Mouse (Mus musculus) CH12.LX (cell line): ENCODE results near the gene Sec14l1. TPM values are rescaled to one million over a fixed set of nuclear protein-coding genes. Genes with fewer than 3 reads are reported as not detected.
"Not testable (repeated sequence)": the region's sequence is repeated elsewhere in the genome, so short reads cannot be mapped to it uniquely, and the experiment has no call there.

Experiments used
- DNase-seq: peaks from one replicate; pipeline ENCODE4 v3.0.0-alpha.2; 2013; ENCODE audit errors: extremely low read depth
- H3K27ac ChIP-seq: 2 replicates; pipeline ENCODE4 v1.5.1; 2012; ENCODE audit warnings: low read depth, mild to moderate bottlenecking, control low read depth, moderate library complexity; ENCODE audit not compliant: insufficient read depth
- H3K27me3 ChIP-seq: replicated peaks from 2 replicates; pipeline ENCODE3; 2012; ENCODE audit warnings: inconsistent platforms
- H3K36me3 ChIP-seq, 2 experiments: replicated peaks in 1 of 2; 2 replicates each; pipeline versions ENCODE3 to v1.6.1; 2012; ENCODE audit warnings: inconsistent platforms in 1 of 2, low read length in 1 of 2, mild to moderate bottlenecking in 1 of 2, mixed read lengths in 1 of 2, moderate library complexity in 1 of 2; ENCODE audit not compliant: control insufficient read depth in 1 of 2, insufficient read depth in 1 of 2
- H3K4me1 ChIP-seq, 2 experiments: 2 replicates each; pipeline ENCODE4 v1.6.1; 2012; ENCODE audit warnings: inconsistent platforms in 1 of 2, moderate library complexity in 1 of 2; ENCODE audit not compliant: insufficient read depth in 2 of 2, control insufficient read depth in 1 of 2
- H3K4me2 ChIP-seq: 2 replicates; pipeline ENCODE4 v1.6.1; 2012; ENCODE audit warnings: low read depth, mild to moderate bottlenecking, control low read depth; ENCODE audit not compliant: poor library complexity, insufficient read depth, severe bottlenecking
- H3K4me3 ChIP-seq, 3 experiments: fragments of 150-350 bp in 1 of 3; sonication (generic) in 1 of 3; replicated peaks in 1 of 3; 2 replicates each; pipeline versions ENCODE3 to v1.5.1; 2011 to 2012; ENCODE audit warnings: low read depth in 2 of 3, low read length in 2 of 3, mild to moderate bottlenecking in 2 of 3, moderate library complexity in 2 of 3, control low read depth in 1 of 3, improper control_type of control experiment in 1 of 3, inconsistent platforms in 1 of 3, mixed read lengths in 1 of 3; ENCODE audit not compliant: poor library complexity in 1 of 3
- H3K79me2 ChIP-seq: replicated peaks from 2 replicates; pipeline ENCODE4 v1.6.1; 2012; ENCODE audit warnings: mild to moderate bottlenecking, moderate library complexity; ENCODE audit not compliant: control insufficient read depth, poor library complexity, insufficient read depth, severe bottlenecking; ENCODE audit errors: extremely low read depth
- H3K9ac ChIP-seq: 2 replicates; pipeline ENCODE4 v1.6.1; 2012; ENCODE audit warnings: low read depth, mild to moderate bottlenecking, control low read depth, moderate library complexity; ENCODE audit not compliant: insufficient read depth
- H3K9me3 ChIP-seq: replicated peaks from 2 replicates; pipeline ENCODE3; 2012; ENCODE audit warnings: low read length, inconsistent platforms, mixed read lengths
- CHD2 ChIP-seq: IDR thresholded peaks from 2 replicates; pipeline ENCODE4 v1.6.1; 2011; ENCODE audit warnings: low read length, improper control_type of control experiment
- EP300 ChIP-seq: IDR thresholded peaks from 2 replicates; pipeline ENCODE4 v1.6.1; 2011; ENCODE audit warnings: low read length, improper control_type of control experiment
- GABPA ChIP-seq: IDR thresholded peaks from 2 replicates; pipeline ENCODE4 v1.6.1; 2012; ENCODE audit warnings: low read depth, low read length, improper control_type of control experiment, inconsistent platforms; ENCODE audit not compliant: insufficient replicate concordance
- JUN ChIP-seq: IDR thresholded peaks from 2 replicates; pipeline ENCODE4 v1.6.1; 2011; ENCODE audit warnings: low read depth, mild to moderate bottlenecking, low read length, improper control_type of control experiment, moderate library complexity; ENCODE audit not compliant: insufficient read depth
- JUND ChIP-seq: conservative IDR thresholded peaks from 2 replicates; pipeline ENCODE4 v1.6.1; 2011; ENCODE audit warnings: low read depth, low read length, improper control_type of control experiment
- MAFK ChIP-seq: IDR thresholded peaks from 2 replicates; pipeline ENCODE4 v1.6.1; 2011; ENCODE audit warnings: low read length, improper control_type of control experiment; ENCODE audit not compliant: insufficient replicate concordance
- MXI1 ChIP-seq: IDR thresholded peaks from 2 replicates; pipeline ENCODE4 v1.6.1; 2011; ENCODE audit warnings: mild to moderate bottlenecking, low read depth, low read length, improper control_type of control experiment
- POLR2AphosphoS2 ChIP-seq: IDR thresholded peaks from 2 replicates; pipeline ENCODE4 v1.6.1; 2011; ENCODE audit warnings: low read depth, low read length, improper control_type of control experiment
- RCOR1 ChIP-seq: conservative IDR thresholded peaks from 2 replicates; pipeline ENCODE4 v1.6.1; 2012; ENCODE audit warnings: low read depth, mild to moderate bottlenecking, inconsistent platforms, low read length, improper control_type of control experiment
- TBP ChIP-seq: conservative IDR thresholded peaks from 2 replicates; pipeline ENCODE4 v1.6.1; 2011; ENCODE audit warnings: low read depth, low read length, improper control_type of control experiment
- UBTF ChIP-seq: IDR thresholded peaks from 2 replicates; pipeline ENCODE4 v1.6.1; 2012; ENCODE audit warnings: low read depth, mild to moderate bottlenecking, inconsistent platforms, low read length, improper control_type of control experiment, moderate library complexity
- ZNF384 ChIP-seq: IDR thresholded peaks from 2 replicates; pipeline ENCODE4 v1.6.1; 2012; ENCODE audit warnings: low read depth, low read length, improper control_type of control experiment, inconsistent platforms
- dilution Hi-C: fragments of 300-500 bp; cut with MboI; formaldehyde crosslinking; loops from 2 replicates; pipeline ENCODE4 v1.14.3; 2020; ENCODE audit warnings: low sequenced_read_pairs; ENCODE audit not compliant: extremely low pct_unique_long_range_greater_than_20kb, extremely low pct_ligation_motif_present
- in situ Hi-C: fragments of 300-500 bp; cut with MboI; formaldehyde crosslinking; loops from 3 replicates; pipeline ENCODE4 v1.14.3; 2019; ENCODE audit warnings: low sequenced_read_pairs, low pct_ligation_motif_present, low pct_unique_long_range_greater_than_20kb, mixed read lengths
- polyA plus RNA-seq: library from polyadenylated mRNA; unstranded; fragments of >175 nt; gene quantifications from 2 replicates; pipeline ENCODE4 v1.2.1, GENCODE M21; 2012; ENCODE audit warnings: low read depth; ENCODE audit not compliant: insufficient read length
- total RNA-seq, 2 experiments: library from RNA; depleted of rRNA; stranded (reverse); fragments of 300-350 nt in 1 of 2; fragments of >200 nt in 1 of 2; gene quantifications; 2 replicates each; pipeline ENCODE4 v1.2.3; 2012 to 2014

Gene Sec14l1
- total and polyA plus RNA-seq, 3 experiments = 18.5 to 28.2 (median 21.5) TPM

DNA sequence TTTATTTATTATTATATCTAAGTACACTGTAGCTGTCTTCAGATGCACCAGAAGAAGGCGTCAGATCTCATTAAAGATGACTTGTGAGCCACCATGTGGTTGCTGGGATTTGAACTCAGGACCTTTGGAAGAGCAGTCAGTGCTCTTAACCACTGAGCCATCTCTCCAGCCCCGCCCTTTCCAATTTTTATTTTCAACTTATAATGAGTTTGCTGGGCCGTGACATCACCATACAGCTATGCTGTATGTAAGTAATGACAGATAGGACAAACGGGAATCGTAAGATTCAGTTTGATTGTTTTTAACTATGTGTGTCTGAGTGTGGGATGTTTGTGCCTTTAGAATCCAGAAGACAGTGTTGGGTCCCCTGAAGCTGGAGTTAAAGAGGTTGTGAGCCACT lies 49.4 kb upstream of the Sec14l1 start:
- H3K4me2 ChIP-seq, H3K9me3 ChIP-seq, H3K79me2 ChIP-seq, H3K36me3 ChIP-seq, H3K4me3 ChIP-seq, H3K9ac ChIP-seq, in situ Hi-C loops, H3K27ac ChIP-seq, dilution Hi-C loops, DNase-seq: not testable (repeated sequence)
- peaks cover 34% of the 10 kb centered on the region for H3K27me3 ChIP-seq
- peaks cover 5 to 12% of the 10 kb centered on the region in 2 experiments for H3K4me1 ChIP-seq

DNA sequence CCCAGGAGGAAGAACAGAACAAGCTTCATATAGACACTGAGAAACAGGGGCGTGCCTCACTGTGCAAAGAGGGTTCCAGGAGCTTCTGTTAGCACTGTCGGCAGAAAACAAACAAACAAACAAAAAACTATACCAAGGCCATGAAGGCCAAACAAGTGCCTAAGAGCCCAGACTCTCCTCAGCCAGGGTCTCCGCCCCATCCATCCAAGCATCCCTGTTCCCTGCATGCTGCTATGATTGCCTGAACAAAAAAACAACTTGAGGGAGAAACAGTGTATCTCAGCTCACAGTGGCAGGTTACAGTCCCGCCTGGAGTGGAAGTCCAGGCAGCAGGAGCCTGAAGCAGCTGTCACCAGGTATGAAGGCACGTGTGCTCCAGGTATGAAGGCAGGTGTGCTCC lies 48.2 kb upstream of the Sec14l1 start:
- dilution Hi-C loops = no loop called here
- no peak for TF ChIP-seq EP300
- no peak for TF ChIP-seq MAFK
- no peak for TF ChIP-seq UBTF
- TF ChIP-seq MXI1 = no peak
- TF ChIP-seq JUN = no peak
- TF ChIP-seq TBP = no peak
- no peak for TF ChIP-seq RCOR1
- no peak for TF ChIP-seq CHD2
- TF ChIP-seq POLR2AphosphoS2 = no peak
- TF ChIP-seq JUND = no peak
- Histone ChIP-seq H3K4me1 (peaks cover 5 to 23% of the 10 kb centered on the region in 2 experiments), H3K4me3 (no peak overlapping the region), H3K27ac (no peak overlapping the region), H3K4me2 (no peak overlapping the region), H3K36me3 (no peaks in the 10 kb centered on the region), H3K27me3 (peaks cover 43% of the 10 kb centered on the region), H3K79me2 (no peaks in the 10 kb centered on the region), H3K9me3 (peaks cover 6% of the 10 kb centered on the region), H3K9ac (no peak overlapping the region)
- in situ Hi-C loops = no loop called here
- no peak for DNase-seq

DNA sequence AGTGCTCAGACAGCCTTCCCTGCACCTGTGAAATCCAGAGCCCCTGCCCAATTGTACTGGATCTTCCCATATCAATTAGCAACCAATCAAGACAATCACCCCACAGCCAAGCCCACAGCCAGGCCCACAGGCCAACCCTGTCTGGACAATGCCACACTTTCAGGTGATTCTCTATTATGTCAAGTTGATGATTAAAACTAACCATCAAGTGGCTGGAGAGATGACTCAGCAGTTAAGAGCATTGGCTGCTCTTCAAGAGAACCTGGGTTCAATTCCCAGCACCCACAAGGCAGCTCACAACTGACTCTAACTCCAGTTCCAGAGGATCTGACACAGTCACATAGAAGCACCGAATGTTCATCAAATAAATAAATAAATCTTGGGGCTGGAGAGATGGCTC lies 46.6 kb upstream of the Sec14l1 start:
- Histone ChIP-seq H3K4me3 (no peak overlapping the region), H3K79me2 (no peaks in the 10 kb centered on the region), H3K27me3 (peaks cover 36% of the 10 kb centered on the region), H3K9me3 (peaks cover 4% of the 10 kb centered on the region), H3K27ac (no peak overlapping the region), H3K36me3 (no peaks in the 10 kb centered on the region), H3K9ac (no peak overlapping the region), H3K4me2 (no peak overlapping the region), H3K4me1 (peaks cover 0 to 23% of the 10 kb centered on the region in 2 experiments; a peak in 3 of 4 replicates)
- dilution Hi-C loops (no loop called here), in situ Hi-C loops (no loop called here)
- no peak for DNase-seq
- no peak for TF ChIP-seq POLR2AphosphoS2
- no peak for TF ChIP-seq ZNF384
- TF ChIP-seq GABPA = no peak
- TF ChIP-seq MAFK = 0 out of 2 replicates have a peak, but pooled peaks have one; percentile 27
